Mouse (Mus musculus): ENCODE measurements around the gene Wdr11. TPM values are rescaled to one million over a fixed set of nuclear protein-coding genes. Genes with fewer than 3 reads are reported as not detected.

The Wdr11 gene
- polyA plus RNA-seq, 1 experiment: 29.5 TPM

- H3K27me3 ChIP-seq (ENCODE audit: control insufficient read depth, insufficient read depth, low read length): no peaks in the 10 kb centered on the region
- TF ChIP-seq CTCF (IDR thresholded peaks at IDR 0.05; ENCODE audit: control insufficient read depth, insufficient read depth, insufficient replicate concordance, low read depth, low read length) (no peak), POLR2A (IDR thresholded peaks at IDR 0.05; ENCODE audit: control insufficient read depth, low read depth, low read length) (no peak)
- no peaks in the 10 kb centered on the region for H3K4me1 ChIP-seq (ENCODE audit: control insufficient read depth, insufficient read depth, low read length)
- H3K4me3 ChIP-seq (ENCODE audit: control insufficient read depth, low read depth, low read length): no peak overlapping the region
- no peaks in the 10 kb centered on the region for H3K36me3 ChIP-seq (ENCODE audit: control insufficient read depth, insufficient read depth, low read length)
- H3K27ac ChIP-seq (ENCODE audit: control insufficient read depth, insufficient read depth, low read depth, low read length): no peak overlapping the region
Observed at GRCm38 (mm10) chr7:129680534-129681210, 89.0 kb downstream of the Wdr11 start.

- Histone ChIP-seq H3K27ac (ENCODE audit: control insufficient read depth, insufficient read depth, low read depth, low read length) (no peak overlapping the region), H3K4me3 (ENCODE audit: control insufficient read depth, low read depth, low read length) (no peak overlapping the region), H3K4me1 (ENCODE audit: control insufficient read depth, insufficient read depth, low read length) (no peaks in the 10 kb centered on the region), H3K27me3 (ENCODE audit: control insufficient read depth, insufficient read depth, low read length) (no peaks in the 10 kb centered on the region), H3K36me3 (ENCODE audit: control insufficient read depth, insufficient read depth, low read length) (no peaks in the 10 kb centered on the region)
- TF ChIP-seq CTCF (IDR thresholded peaks at IDR 0.05; ENCODE audit: control insufficient read depth, insufficient read depth, insufficient replicate concordance, low read depth, low read length) (no peak), POLR2A (IDR thresholded peaks at IDR 0.05; ENCODE audit: control insufficient read depth, low read depth, low read length) (no peak)
Observed at GRCm38 (mm10) chr7:129682525-129682924, 90.9 kb downstream of the Wdr11 start.

- Histone ChIP-seq H3K36me3 (ENCODE audit: control insufficient read depth, insufficient read depth, low read length) (no peaks in the 10 kb centered on the region), H3K4me1 (ENCODE audit: control insufficient read depth, insufficient read depth, low read length) (no peaks in the 10 kb centered on the region), H3K27ac (ENCODE audit: control insufficient read depth, insufficient read depth, low read depth, low read length) (no peak overlapping the region), H3K27me3 (ENCODE audit: control insufficient read depth, insufficient read depth, low read length) (no peaks in the 10 kb centered on the region), H3K4me3 (ENCODE audit: control insufficient read depth, low read depth, low read length) (no peak overlapping the region)
- TF ChIP-seq CTCF (IDR thresholded peaks at IDR 0.05; ENCODE audit: control insufficient read depth, insufficient read depth, insufficient replicate concordance, low read depth, low read length): no peak
- no peak for TF ChIP-seq POLR2A (IDR thresholded peaks at IDR 0.05; ENCODE audit: control insufficient read depth, low read depth, low read length)
Observed at GRCm38 (mm10) chr7:129685326-129685725, 93.7 kb downstream of the Wdr11 start.
